Mouse (Mus musculus) kidney, adult 18-20 months (tissue): ENCODE results near the gene Tpst1.
"Not testable (repeated sequence)": the region's sequence is repeated elsewhere in the genome, so short reads cannot be mapped to it uniquely, and the experiment has no call there.

ENCODE experiments used
- DNase-seq: peaks from one replicate; pipeline ENCODE4 v3.0.0; 2021

The Tpst1 gene

DNA sequence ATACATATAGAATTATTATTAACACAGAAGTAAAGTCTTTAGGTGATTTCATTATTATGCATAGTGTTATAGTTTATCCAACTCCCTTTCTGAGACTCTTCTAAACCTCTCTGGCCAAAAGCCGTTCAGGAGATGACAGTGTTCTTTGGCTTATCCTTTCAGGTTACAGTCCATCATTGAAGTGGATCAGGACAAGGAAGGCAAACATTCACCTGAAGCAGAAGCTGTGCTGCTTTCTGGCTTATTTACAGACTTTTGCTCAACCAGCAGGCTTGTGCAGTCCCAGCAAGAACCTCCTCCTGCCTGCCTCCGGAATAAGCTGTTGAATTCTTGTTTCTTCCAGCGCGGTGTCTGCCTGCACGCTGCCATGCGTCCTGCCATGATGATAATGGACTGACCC lies at the start of gene Tpst1:
Gene Tpst1, plus strand, starts transcription at position 301 of the 400 bp plus-strand sequence.
- DNase-seq: no peak

DNA sequence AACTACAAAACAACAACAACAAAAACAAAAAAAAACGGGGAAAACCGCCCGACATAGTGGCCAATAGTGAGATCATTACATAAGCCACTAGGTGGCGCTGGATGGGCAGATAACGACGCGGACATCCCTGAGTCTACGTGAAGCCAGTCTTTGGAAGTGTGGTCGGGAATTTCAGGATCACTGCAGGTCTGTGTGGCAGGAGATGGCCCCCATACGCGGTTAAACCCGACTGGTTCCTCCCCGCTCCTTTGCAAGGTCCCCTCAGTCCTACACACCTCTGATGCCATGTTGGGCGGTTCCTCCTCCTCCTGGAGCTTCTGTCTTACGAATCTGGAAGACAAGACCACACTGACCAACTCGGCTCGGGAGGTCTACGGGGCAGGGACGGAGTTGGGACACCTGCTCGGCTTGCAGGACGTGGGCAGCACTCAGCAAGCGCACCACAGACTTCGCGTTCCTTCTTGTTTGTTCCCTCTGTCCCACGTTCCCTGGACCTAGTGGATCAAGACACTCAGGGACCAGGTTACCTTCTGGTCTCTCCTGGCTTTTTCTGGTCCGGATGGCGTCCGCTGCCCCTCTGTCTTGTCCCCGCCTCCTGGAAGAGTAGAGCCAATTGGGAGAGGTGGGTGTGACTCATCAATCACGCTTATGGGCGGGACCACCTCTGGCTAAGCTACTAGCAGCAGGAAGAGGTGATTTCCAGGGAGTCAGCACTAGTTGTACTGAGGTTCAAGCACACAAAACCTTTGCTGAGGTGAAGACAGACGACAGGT lies 49.2 kb upstream of the Tpst1 start:
- peak; percentile 92 for DNase-seq

- peak; percentile 70 for DNase-seq
Observed at GRCm38 (mm10) chr5:130027134-130027533, 46.0 kb upstream of the Tpst1 start.

DNA sequence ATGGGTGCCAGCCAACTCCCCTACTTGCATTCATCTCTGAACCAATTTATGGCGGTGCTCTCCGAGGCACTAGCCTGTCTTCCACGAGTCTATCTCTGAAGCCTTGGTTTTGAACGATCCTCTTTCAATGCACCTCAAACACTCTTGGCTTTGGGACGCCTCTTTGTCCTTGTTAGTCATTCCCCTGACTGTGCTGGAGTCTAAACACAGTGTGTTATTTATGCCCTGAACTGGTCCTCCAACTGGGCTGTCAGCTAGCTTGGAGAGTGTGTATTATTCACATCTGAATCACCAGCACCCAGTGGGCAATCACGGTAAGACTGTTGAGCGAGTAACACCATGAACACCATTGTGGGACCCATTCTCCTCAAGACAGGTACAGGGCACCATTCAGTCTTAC lies 45.4 kb upstream of the Tpst1 start:
- DNase-seq: no peak

DNA sequence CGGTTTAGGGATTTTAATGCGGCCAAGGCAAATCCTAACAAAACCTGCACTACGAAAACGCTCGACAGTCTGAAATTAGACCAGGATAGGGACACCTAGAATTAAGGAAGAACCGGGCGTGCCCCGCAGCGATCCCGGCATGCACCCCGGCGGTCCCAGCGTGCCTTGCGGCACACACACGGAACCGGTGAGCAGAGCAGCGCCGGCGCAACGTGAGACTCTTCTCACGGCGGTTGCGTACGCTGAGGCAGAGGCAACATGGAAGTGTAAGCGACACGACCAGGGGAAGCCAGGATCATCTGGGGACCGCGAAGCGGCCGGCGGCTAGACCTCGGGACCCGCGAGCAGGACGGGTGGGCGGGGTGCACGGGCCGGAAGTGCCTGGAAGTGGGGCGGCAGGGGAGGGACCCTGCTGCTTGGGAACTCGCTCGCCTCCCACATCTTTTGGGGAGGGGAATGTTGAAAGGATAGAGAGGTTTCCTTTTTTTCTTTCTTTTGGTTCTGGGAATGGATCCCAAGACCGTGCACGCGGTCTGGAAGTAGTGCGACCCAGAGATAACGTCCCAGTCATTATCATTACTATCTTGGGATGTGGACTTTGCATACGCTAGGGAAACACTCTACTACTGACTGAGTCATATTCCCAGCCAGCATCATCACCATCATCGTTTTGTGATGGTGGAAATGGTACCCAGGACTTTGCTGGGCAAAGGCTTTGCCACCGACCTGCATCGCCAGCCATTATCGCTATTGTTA lies 43.8 kb upstream of the Tpst1 start, which contains the start of the genes Asl and Crcp:
Gene Asl, minus strand, starts transcription at position 106 of the 756 bp plus-strand sequence.
Gene Crcp, plus strand, starts transcription at position 149 of the 756 bp plus-strand sequence.
- peak; percentile 91 for DNase-seq

GRCm38 (mm10) chr5:130031410-130032390 lies 41.4 kb upstream of the Tpst1 start:
- DNase-seq: no peak

DNA sequence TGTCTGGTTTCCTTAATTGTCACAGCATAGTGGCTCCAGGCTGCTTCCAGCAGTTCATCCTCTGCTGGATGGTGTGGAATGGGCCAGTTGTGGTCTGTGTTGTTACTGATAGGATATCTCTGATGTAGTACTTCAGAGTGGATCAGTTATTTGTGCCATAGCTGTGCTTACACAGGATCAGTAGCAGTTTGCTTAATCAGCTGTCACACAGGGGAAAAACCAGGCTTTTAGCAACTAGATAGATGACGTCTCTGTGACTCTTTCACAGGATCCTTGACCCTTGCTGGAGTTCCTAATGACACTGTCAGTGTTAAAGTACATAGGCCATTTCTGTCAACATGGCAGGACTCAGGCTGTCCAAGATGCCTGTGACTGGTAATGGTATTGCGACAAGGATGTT lies 39.3 kb upstream of the Tpst1 start:
- DNase-seq: no peak

DNA sequence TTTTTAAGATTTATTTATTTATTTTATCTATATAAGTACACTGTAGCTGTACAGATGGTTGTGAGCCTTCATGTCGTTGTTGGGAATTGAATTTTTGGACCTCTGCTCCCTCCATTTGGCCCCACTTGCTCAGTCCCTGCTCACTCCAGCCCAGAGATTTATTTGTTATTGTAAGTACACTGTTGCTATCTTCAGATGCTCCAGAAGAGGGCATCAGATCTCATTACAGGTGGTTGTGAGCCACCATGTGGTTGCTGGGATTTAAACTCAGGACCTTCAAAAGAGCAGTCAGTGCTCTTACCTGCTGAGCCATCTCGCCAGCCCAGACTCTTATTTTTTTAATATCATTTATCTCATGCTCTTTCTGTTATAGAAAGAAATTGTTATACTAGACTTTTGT lies 36.8 kb upstream of the Tpst1 start:
- not testable (repeated sequence) for DNase-seq

GRCm38 (mm10) chr5:130037752-130038455 lies 35.2 kb upstream of the Tpst1 start:
- DNase-seq: peak; percentile 76

- DNase-seq: no peak
Observed at GRCm38 (mm10) chr5:130040797-130041196, 32.3 kb upstream of the Tpst1 start.

- DNase-seq: no peak
Observed at GRCm38 (mm10) chr5:130041262-130041661, 31.9 kb upstream of the Tpst1 start.

GRCm38 (mm10) chr5:130043741-130044140 lies 29.4 kb upstream of the Tpst1 start:
- no peak for DNase-seq

DNA sequence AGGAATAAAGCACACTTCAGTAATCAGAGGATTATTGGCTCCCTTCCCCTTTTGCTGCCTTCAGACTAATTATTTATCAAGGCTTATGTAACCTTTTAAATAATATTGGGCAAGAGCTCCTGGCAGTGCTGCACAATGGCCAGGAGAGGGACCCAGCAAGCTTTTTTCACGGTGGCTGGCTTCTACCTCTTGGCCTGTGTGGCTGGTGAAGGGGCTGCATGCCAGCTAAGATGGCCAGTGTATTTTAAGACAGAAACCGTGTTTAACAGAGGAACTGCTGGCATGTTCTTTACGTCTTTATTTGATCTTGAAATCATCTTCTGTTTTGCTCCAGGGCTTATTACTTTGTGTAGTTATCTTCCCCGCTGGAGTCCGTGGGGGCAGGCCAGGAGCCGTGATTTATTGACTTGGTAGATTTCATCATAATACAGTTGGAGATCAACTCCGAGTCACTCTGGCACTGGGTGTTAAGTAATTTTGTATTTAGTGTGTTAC lies 28.9 kb upstream of the Tpst1 start:
- DNase-seq: peak; percentile 53

GRCm38 (mm10) chr5:130046100-130046499 lies 27.0 kb upstream of the Tpst1 start:
- no peak for DNase-seq

DNA sequence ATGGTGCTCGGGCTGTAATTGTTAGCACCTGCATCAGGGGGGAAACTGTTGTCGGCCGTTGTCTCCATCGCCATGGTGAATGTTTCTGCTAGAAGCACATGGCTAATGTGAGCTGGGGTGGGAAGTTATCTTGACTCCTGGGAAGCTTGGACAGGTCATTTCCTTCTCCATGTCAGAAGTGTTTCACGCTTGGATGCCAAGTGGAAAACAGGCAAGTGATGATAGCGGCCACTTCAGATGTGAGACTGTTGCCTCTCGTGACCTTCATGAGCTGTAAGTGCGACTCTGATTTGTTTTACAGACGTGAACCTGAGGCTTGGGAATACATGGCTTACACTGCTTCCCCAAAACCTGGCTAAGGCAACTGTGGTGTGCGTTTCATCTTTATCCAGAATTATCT lies 26.5 kb upstream of the Tpst1 start:
- no peak for DNase-seq

DNA sequence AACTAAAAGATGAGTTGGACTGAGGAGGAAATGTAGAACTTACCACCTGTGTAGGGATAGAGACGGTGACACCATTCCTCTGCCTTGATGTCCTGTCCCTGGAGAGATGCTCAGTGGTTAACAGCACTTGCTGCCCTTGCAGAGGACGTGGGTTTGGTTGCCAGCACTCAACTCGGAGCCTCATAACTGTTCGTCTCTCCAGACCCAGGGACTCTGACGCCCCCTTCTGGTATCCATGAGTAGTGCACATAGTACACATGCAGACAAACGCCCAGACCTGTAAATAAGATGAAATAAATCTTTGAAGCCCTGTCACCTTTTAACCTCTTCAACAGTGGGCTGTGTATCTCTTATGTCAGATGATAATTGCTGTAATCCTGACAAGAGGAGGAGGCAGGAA lies 26.1 kb upstream of the Tpst1 start:
- DNase-seq: no peak

- no peak for DNase-seq
Observed at GRCm38 (mm10) chr5:130048786-130049520, 24.2 kb upstream of the Tpst1 start.

DNA sequence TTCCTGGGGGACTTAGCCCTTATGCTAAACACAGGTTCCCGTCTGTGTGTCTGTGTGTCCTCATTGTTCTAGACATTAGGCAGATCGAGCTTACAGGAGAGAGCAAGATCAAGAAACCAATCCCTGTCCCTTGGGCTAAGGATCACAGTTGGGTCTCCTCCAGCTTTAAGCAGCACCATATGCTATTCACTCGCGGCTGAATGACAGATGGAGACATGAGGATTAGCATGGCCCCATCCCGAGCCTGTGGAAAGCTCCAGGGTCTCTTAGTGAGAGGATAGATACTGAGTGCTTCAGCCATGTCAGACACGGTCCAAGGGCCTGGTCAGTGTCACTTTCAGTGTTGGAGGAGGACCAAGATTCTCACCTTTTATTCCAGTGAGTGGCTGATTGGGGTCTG lies 22.7 kb upstream of the Tpst1 start:
- no peak for DNase-seq

DNA sequence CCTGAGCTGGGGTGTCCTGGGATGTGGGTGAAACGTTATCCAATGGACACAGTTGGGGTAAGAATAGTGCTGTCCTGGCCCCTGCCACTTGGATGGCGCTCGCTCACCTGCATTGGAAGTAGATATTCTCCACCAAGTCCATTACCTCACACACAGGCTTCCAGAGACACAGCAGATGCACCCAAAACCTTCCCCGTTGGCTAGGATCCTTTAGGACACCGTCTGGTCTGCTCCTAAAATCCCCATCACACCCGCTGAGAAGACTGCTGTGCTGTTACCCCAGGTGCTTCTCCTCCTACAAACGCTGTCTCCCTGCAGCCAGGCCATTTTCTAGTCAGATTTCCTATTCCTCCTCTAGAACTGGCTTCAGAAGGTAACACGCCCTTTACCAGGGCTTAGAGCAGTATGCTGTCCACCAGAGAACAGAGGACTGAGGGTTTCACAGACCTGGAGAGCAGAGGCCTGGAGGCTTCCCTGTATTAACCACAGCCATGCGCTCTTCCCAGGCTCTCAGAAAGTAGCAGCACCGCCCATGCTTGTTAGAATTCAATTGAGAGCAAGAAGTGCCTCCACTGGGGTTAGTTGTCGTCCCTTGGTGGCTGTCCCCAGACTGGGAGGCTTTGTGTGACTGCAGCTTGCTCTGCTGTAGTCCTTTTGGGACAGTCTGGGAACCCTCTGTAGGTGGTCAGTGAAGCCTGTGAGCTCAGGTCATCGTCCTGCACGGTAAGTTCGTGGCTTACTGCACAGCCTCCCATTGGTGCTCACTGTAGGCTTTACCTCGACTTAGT lies 21.9 kb upstream of the Tpst1 start:
- DNase-seq: no peak

GRCm38 (mm10) chr5:130052510-130052909 lies 20.6 kb upstream of the Tpst1 start:
- DNase-seq: no peak
